Mouse (Mus musculus) cerebellum, adult 2 months (tissue): ENCODE measurements around the gene Vav2.

Source experiments
- CTCF ChIP-seq: fragments of 200-500 bp; IDR thresholded peaks from 2 replicates; pipeline ENCODE4 v1.5.1; 2011; ENCODE audit warnings: low read depth, mild to moderate bottlenecking, control low read depth, low read length, moderate library complexity, borderline replicate concordance; ENCODE audit not compliant: insufficient read depth
- POLR2A ChIP-seq: fragments of 200-500 bp; IDR thresholded peaks from 2 replicates; pipeline ENCODE4 v1.6.1; 2011; ENCODE audit warnings: low read length, control low read depth, borderline replicate concordance; ENCODE audit not compliant: insufficient read depth

DNA sequence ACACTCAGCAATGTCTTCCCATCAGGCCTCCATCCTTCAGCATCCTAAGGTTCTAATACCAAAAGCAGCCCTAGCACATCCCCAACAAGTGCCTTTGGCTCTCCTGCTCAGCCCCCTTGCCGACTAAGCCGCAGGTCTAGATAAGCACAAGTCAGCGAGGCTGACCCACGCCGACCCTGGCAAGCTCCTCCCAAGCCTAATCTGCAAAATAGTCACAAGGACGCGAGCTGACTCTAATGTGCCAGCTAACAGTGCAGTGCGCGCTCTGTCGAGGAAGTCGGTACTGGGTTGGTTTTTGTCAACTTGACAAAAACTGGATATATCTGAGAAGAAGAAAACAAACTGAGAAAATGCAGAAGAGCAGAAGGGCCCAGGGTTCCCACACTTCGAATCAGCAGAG is 53.5 kb downstream of the Vav2 start:
- TF ChIP-seq CTCF (no peak), POLR2A (no peak)
